10 mouse cellular contexts compared by ENCODE assay signal in genomic region chr5:139794938-139795337, GRCm38 (mm10). TPM values are rescaled to one million over a fixed set of nuclear protein-coding genes. Genes with fewer than 3 reads are reported as not detected.
DNase-seq lines count a peak whose midpoint lies in the region; ATAC-seq and TF ChIP-seq lines count a peak whose summit lies in the region.
"Had no signal": no experiment of that assay in that cellular context is flagged by ENCODE, and none has a peak within 500 bp of the region (broad histone marks: within the 10 kb centered on the region; RNA-seq: fewer than 3 reads in every experiment).

No protein-coding gene starts in this region.

- no peak for ATAC-seq in midbrain, embryonic 14.5 days (ENCODE audit: low FRiP score, low TSS enrichment)
- ATAC-seq in kidney, embryonic 14.5 days (ENCODE audit: low FRiP score, low TSS enrichment), result no peak
- ATAC-seq in activated CD4-positive, CD25-positive, alpha-beta regulatory T cell, adult 4 months, result no peak

- peaks cover 89% of the 10 kb centered on the region for H3K4me1 ChIP-seq in midbrain, embryonic 10.5 days
- H3K4me1 ChIP-seq in midbrain, embryonic 14.5 days (ENCODE audit: control insufficient read depth, insufficient read depth, low read length), result peaks cover 42% of the 10 kb centered on the region
- peaks cover 40% of the 10 kb centered on the region for H3K4me1 ChIP-seq in embryonic fibroblast, embryonic 13.5 days (ENCODE audit: control insufficient read depth, insufficient read depth, low read length)
- H3K4me1 ChIP-seq in kidney, embryonic 14.5 days (ENCODE audit: control insufficient read depth, insufficient read depth, low read length), result peaks cover 31% of the 10 kb centered on the region
- peaks cover 51% of the 10 kb centered on the region for H3K4me1 ChIP-seq in small intestine, adult 2 months (ENCODE audit: control insufficient read depth, insufficient read depth, insufficient read length, low read length)

- H3K4me2 ChIP-seq in midbrain, embryonic 14.5 days (ENCODE audit: low read length), result no peak overlapping the region
- H3K4me2 ChIP-seq in kidney, embryonic 14.5 days (replicated peaks; ENCODE audit: low read depth, low read length), result no peak overlapping the region
- H3K4me2 ChIP-seq: stomach, embryonic 15.5 days had no signal

- peaks cover 9% of the 10 kb centered on the region for H3K36me3 ChIP-seq in midbrain, embryonic 10.5 days
- H3K36me3 ChIP-seq in midbrain, embryonic 14.5 days (ENCODE audit: control insufficient read depth, insufficient read depth, low read length), result peaks cover 6% of the 10 kb centered on the region; the same call in 1 of the 2 replicates
- H3K36me3 ChIP-seq in kidney, embryonic 14.5 days (ENCODE audit: control insufficient read depth, insufficient read depth, low read length), result peaks cover 1% of the 10 kb centered on the region; the same call in 1 of the 2 replicates
- H3K36me3 ChIP-seq in small intestine, adult 2 months (ENCODE audit: control insufficient read depth, insufficient read depth, low read length), result peaks cover 11% of the 10 kb centered on the region

- H3K4me3 ChIP-seq in midbrain, embryonic 10.5 days, result no peak overlapping the region
- H3K4me3 ChIP-seq in midbrain, embryonic 14.5 days (replicated peaks; ENCODE audit: low read depth, low read length), result no peak overlapping the region
- H3K4me3 ChIP-seq in embryonic fibroblast, embryonic 13.5 days (ENCODE audit: insufficient read depth, low read length), result no peak overlapping the region
- no peak overlapping the region for H3K4me3 ChIP-seq in kidney, embryonic 14.5 days (ENCODE audit: low read length)
- peak overlapping the region; percentile 5 for H3K4me3 ChIP-seq in small intestine, adult 2 months (ENCODE audit: low read depth, low read length)
- H3K4me3 ChIP-seq: stomach, embryonic 15.5 days had no signal

- DNase-seq in midbrain, embryonic 10.5 days (ENCODE audit: low spot score), result no peak
- DNase-seq in midbrain, embryonic 14.5 days, result no peak
- no peak for DNase-seq in cerebellum, postnatal 4 days (ENCODE audit: low spot score in 2 of 2)
- no peak for DNase-seq in B cell, adult 2 months

- no peak for TF ChIP-seq POLR2A in embryonic fibroblast, embryonic 13.5 days (IDR thresholded peaks at IDR 0.05; ENCODE audit: low read depth, low read length)
- TF ChIP-seq POLR2A in small intestine, adult 2 months (IDR thresholded peaks at IDR 0.05; ENCODE audit: low read depth, low read length), result no peak

- peaks cover 26% of the 10 kb centered on the region for H3K27me3 ChIP-seq in midbrain, embryonic 10.5 days (ENCODE audit: low read depth, poor library complexity, severe bottlenecking)
- no peaks in the 10 kb centered on the region for H3K27me3 ChIP-seq in midbrain, embryonic 14.5 days (ENCODE audit: control insufficient read depth, insufficient read depth, low read length)
- H3K27me3 ChIP-seq in kidney, embryonic 14.5 days (ENCODE audit: control insufficient read depth, insufficient read depth, low read length), result no peaks in the 10 kb centered on the region
- H3K27me3 ChIP-seq in small intestine, adult 2 months (ENCODE audit: control insufficient read depth, insufficient read depth, low read length), result no peaks in the 10 kb centered on the region
- H3K27me3 ChIP-seq: stomach, embryonic 15.5 days had no signal

- no peak overlapping the region for H3K9ac ChIP-seq in midbrain, embryonic 14.5 days (replicated peaks; ENCODE audit: low read length)
- peak overlapping the region; percentile 23; the same call in 1 of the 2 replicates for H3K9ac ChIP-seq in kidney, embryonic 14.5 days (ENCODE audit: low read depth, low read length)
- H3K9ac ChIP-seq: stomach, embryonic 15.5 days had no signal

- no peak for TF ChIP-seq CTCF in embryonic fibroblast, embryonic 13.5 days (IDR thresholded peaks at IDR 0.05; ENCODE audit: borderline replicate concordance, insufficient read depth, low read length)
- no peak for TF ChIP-seq CTCF in small intestine, adult 2 months (IDR thresholded peaks at IDR 0.05; ENCODE audit: extremely low read depth, insufficient read length, insufficient replicate concordance, low read depth, low read length)

- no peaks in the 10 kb centered on the region for H3K9me3 ChIP-seq in midbrain, embryonic 10.5 days (replicated peaks)
- H3K9me3 ChIP-seq in midbrain, embryonic 14.5 days (ENCODE audit: control insufficient read depth, low read length), result no peaks in the 10 kb centered on the region
- no peaks in the 10 kb centered on the region for H3K9me3 ChIP-seq in kidney, embryonic 14.5 days (ENCODE audit: control insufficient read depth, low read length)
- H3K9me3 ChIP-seq: stomach, embryonic 15.5 days had no signal

- 76% methylated on average over 10 of the region's 10 CpGs for WGBS in midbrain, embryonic 10.5 days
- WGBS in midbrain, embryonic 14.5 days, result 77% methylated on average over 10 of the region's 10 CpGs
- WGBS in kidney, embryonic 14.5 days, result 51% methylated on average over 10 of the region's 10 CpGs
- 65% methylated on average over 10 of the region's 10 CpGs for WGBS in small intestine, adult 2 months

- H3K27ac ChIP-seq in midbrain, embryonic 10.5 days (replicated peaks), result 0 out of 2 replicates have a peak overlapping the region, but pooled peaks have one; percentile 88
- no peak overlapping the region for H3K27ac ChIP-seq in midbrain, embryonic 14.5 days (replicated peaks; ENCODE audit: low read depth, low read length)
- peak overlapping the region; percentile 77; the same call in 1 of the 2 replicates for H3K27ac ChIP-seq in embryonic fibroblast, embryonic 13.5 days (ENCODE audit: insufficient read depth, low read length)
- no peak overlapping the region for H3K27ac ChIP-seq in kidney, embryonic 14.5 days (ENCODE audit: low read depth, low read length)
- H3K27ac ChIP-seq in small intestine, adult 2 months (ENCODE audit: insufficient read depth, low read depth, low read length), result peak overlapping the region; percentile 96

RNA-seq across cellular contexts. Expression of gene Mafk, which starts 3.6 kb away (rescaled TPM):
- 9.7 and 9.9 TPM in 2 replicates for polyA plus RNA-seq in midbrain, embryonic 10.5 days (2016; fragmentation: Nextera tagmentation; extraction: Ambion mirVana)
- polyA plus RNA-seq in midbrain, embryonic 14.5 days (2014; fragmentation: Nextera tagmentation; extraction: Ambion mirVana), result 9.2 and 10.3 TPM in 2 replicates
- 12.9 and 17.4 TPM in 2 replicates for polyA plus RNA-seq in embryonic fibroblast, embryonic 13.5 days (2011; ENCODE audit: insufficient read length, low read depth, missing spikeins)
- 2.5 and 5.3 TPM in 2 replicates for polyA plus RNA-seq in kidney, embryonic 14.5 days (2014; fragmentation: Nextera tagmentation; extraction: Ambion mirVana)
- polyA plus RNA-seq in small intestine, adult 2 months (2012; rRNA removed), result 27.1 and 70.9 TPM in 2 replicates
- polyA plus RNA-seq in activated CD4-positive, CD25-positive, alpha-beta regulatory T cell, adult 4 months (2017; shearing (Covaris generic)), result 10 to 100 TPM; 10.4 to 16.7 TPM

RNA-seq across cellular contexts. Expression of gene Ints1, which starts 19.5 kb away (rescaled TPM):
- polyA plus RNA-seq in midbrain, embryonic 10.5 days (2016; fragmentation: Nextera tagmentation; extraction: Ambion mirVana), result 33.4 and 34.7 TPM in 2 replicates
- 39.0 and 44.7 TPM in 2 replicates for polyA plus RNA-seq in midbrain, embryonic 14.5 days (2014; fragmentation: Nextera tagmentation; extraction: Ambion mirVana)
- 40.0 and 43.6 TPM in 2 replicates for polyA plus RNA-seq in embryonic fibroblast, embryonic 13.5 days (2011; ENCODE audit: insufficient read length, low read depth, missing spikeins)
- 32.2 and 40.7 TPM in 2 replicates for polyA plus RNA-seq in kidney, embryonic 14.5 days (2014; fragmentation: Nextera tagmentation; extraction: Ambion mirVana)
- 46.9 and 86.6 TPM in 2 replicates for polyA plus RNA-seq in small intestine, adult 2 months (2012; rRNA removed)
- polyA plus RNA-seq in activated CD4-positive, CD25-positive, alpha-beta regulatory T cell, adult 4 months (2017; shearing (Covaris generic)), result 10 to 100 TPM; 15.6 to 16.7 TPM

RNA-seq across cellular contexts. Expression of gene Tmem184a, which starts 24.8 kb away (rescaled TPM):
- polyA plus RNA-seq in midbrain, embryonic 10.5 days (2016; fragmentation: Nextera tagmentation; extraction: Ambion mirVana), result 0.84 and 1.2 TPM in 2 replicates
- polyA plus RNA-seq in midbrain, embryonic 14.5 days (2014; fragmentation: Nextera tagmentation; extraction: Ambion mirVana), result 0.08 and 0.18 TPM in 2 replicates
- polyA plus RNA-seq in embryonic fibroblast, embryonic 13.5 days (2011; ENCODE audit: insufficient read length, low read depth, missing spikeins), result not detected in 2 replicates
- polyA plus RNA-seq in kidney, embryonic 14.5 days (2014; fragmentation: Nextera tagmentation; extraction: Ambion mirVana), result 3.7 and 4.9 TPM in 2 replicates
- polyA plus RNA-seq in small intestine, adult 2 months (2012; rRNA removed), result 277 and 416 TPM in 2 replicates
- polyA plus RNA-seq in activated CD4-positive, CD25-positive, alpha-beta regulatory T cell, adult 4 months (2017; shearing (Covaris generic)), result under 1 TPM in 1 of 2 experiments, not detected in 1; 0.24 TPM

RNA-seq across cellular contexts. Expression of gene Gm26938, which starts 31.3 kb away (rescaled TPM):
- not detected in 2 replicates for polyA plus RNA-seq in midbrain, embryonic 10.5 days (2016; fragmentation: Nextera tagmentation; extraction: Ambion mirVana)
- 0.43 and 0.62 TPM in 2 replicates for polyA plus RNA-seq in midbrain, embryonic 14.5 days (2014; fragmentation: Nextera tagmentation; extraction: Ambion mirVana)
- not detected in 2 replicates for polyA plus RNA-seq in embryonic fibroblast, embryonic 13.5 days (2011; ENCODE audit: insufficient read length, low read depth, missing spikeins)
- polyA plus RNA-seq in kidney, embryonic 14.5 days (2014; fragmentation: Nextera tagmentation; extraction: Ambion mirVana), result not detected in 2 replicates
- polyA plus RNA-seq in small intestine, adult 2 months (2012; rRNA removed), result 0.28 TPM in 1 of 2 replicates, not detected in the other
- polyA plus RNA-seq in activated CD4-positive, CD25-positive, alpha-beta regulatory T cell, adult 4 months (2017; shearing (Covaris generic)), result not detected
- polyA plus RNA-seq: limb, embryonic 11.5 days; stomach, embryonic 15.5 days had no signal

RNA-seq across cellular contexts. Expression of gene Psmg3, which starts 31.7 kb away (rescaled TPM):
- 100 and 102 TPM in 2 replicates for polyA plus RNA-seq in midbrain, embryonic 10.5 days (2016; fragmentation: Nextera tagmentation; extraction: Ambion mirVana)
- polyA plus RNA-seq in midbrain, embryonic 14.5 days (2014; fragmentation: Nextera tagmentation; extraction: Ambion mirVana), result 72.6 and 78.0 TPM in 2 replicates
- polyA plus RNA-seq in embryonic fibroblast, embryonic 13.5 days (2011; ENCODE audit: insufficient read length, low read depth, missing spikeins), result 15.3 and 15.8 TPM in 2 replicates
- polyA plus RNA-seq in kidney, embryonic 14.5 days (2014; fragmentation: Nextera tagmentation; extraction: Ambion mirVana), result 82.4 and 87.9 TPM in 2 replicates
- polyA plus RNA-seq in small intestine, adult 2 months (2012; rRNA removed), result 18.2 and 20.9 TPM in 2 replicates
- 10 to 100 TPM; 46.1 to 52.5 TPM for polyA plus RNA-seq in activated CD4-positive, CD25-positive, alpha-beta regulatory T cell, adult 4 months (2017; shearing (Covaris generic))

Comparison
In these comparisons a context has a peak if more than half of its experiments do, and no peak if none do; other contexts are left out.
1. H3K27ac ChIP-seq: peak in midbrain, embryonic 10.5 days (single experiment), embryonic fibroblast, embryonic 13.5 days (single experiment) and small intestine, adult 2 months (single experiment); none in midbrain, embryonic 14.5 days (single experiment) and kidney, embryonic 14.5 days (single experiment).
2. RNA of gene Tmem184a, which starts 24.8 kb away (polyA plus RNA-seq): 277 to 416 TPM in small intestine, adult 2 months; 3.7 to 4.9 TPM in kidney, embryonic 14.5 days, 0.84 to 1.2 TPM in midbrain, embryonic 10.5 days, not detected in embryonic fibroblast, embryonic 13.5 days, 0.24 TPM in activated CD4-positive, CD25-positive, alpha-beta regulatory T cell, adult 4 months and 0.08 to 0.18 TPM in midbrain, embryonic 14.5 days; every median in the first group is over 10 times any median in the second.